Mouse (Mus musculus) ovary, postnatal 36 days (tissue): ENCODE data around the gene Sptlc2.

Experiments
- DNase-seq: peaks from one replicate; pipeline ENCODE4 v3.0.0; 2022; ENCODE audit warnings: low spot score, mixed read lengths

The Sptlc2 gene

DNA sequence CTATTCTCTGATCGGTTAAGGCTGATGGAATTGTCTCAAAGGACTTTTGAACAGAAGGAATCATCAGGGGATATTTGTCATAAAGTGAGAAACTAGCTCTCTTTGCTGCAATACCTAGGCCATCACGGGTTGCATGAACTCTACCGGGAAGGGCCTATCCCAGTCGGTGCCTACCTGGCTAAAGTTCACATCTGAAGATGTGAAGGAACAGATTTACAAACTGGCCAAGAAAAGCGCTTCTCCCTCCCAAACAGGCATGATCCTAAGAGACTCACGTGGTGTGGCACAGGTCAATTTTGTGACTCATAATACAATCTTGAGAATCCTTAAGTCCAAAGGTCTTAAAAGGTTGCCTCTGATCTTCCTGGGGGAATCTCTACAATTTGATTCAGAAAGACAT lies 6.2 kb upstream of the Sptlc2 start:
- no peak for DNase-seq

DNA sequence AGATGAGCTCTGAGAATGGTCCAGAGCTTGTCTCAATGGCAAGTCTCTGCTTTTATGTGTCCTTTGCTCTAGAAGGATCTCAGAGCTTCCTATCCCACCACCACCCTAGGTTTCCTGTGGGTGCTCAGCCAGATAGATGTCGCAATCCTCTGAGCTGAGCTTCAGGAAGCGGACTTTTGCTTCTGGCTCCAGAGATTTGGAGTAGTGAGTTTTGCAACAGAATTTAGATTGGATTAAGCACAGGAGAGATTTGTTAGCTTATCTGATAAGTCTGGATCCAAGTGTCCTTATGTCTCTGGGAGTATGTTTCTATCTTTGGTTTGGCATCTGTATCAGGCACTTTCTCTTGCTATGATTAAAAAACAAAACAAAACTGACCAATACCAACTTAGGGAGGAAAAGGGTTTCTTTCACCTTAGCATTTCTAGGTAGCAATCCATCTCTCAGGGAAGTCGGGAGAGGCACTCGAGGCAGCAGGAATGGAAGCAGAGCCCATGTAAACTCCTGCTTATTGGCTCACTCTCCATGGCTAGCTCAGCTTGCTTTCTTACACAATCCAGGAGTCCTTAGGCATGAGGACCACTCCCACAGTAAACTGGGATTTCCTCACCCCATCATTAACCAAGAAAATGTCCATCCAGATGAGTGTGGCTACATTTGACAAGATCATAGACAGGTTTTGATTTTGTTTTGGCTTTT lies 5.4 kb upstream of the Sptlc2 start:
- DNase-seq = no peak

DNA sequence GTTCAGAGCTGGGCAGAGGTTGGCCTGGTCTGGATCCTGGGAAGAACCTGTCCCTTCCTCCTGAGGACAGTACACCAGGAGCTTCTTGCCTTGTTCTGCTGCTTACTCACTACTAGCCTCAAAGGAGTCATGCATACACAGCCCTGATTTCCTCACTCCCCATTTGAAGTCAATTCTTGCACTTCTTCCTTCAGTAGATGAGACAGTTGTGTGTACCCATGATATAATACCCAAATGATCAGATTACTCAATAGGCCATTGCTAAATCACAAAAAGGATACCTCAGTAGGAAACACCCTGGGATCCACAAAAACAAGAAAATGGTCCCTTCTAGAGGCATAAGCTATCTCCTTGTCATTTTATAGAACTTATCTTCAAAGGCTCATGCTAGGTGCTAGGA lies 3.2 kb upstream of the Sptlc2 start:
- DNase-seq = no peak

DNA sequence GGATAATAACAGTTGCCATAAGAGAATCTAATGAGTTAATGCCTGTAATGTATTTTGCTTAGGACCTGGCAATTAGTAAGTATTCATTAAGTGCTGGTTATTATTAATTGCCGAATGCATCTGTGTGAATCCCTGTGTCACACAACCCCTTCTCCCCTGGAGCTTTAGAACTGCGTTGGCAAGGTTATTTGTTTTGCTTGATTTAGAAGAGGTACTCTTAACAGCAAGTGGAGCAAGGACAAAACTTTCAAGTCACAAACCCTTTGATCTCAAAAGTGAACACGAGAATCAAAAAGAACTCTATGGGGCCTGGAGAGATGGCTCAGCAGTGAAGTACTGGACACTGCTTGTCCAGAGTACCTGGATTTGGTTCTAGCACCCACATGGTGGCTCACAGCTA lies 1.1 kb upstream of the Sptlc2 start:
- no peak for DNase-seq

DNA sequence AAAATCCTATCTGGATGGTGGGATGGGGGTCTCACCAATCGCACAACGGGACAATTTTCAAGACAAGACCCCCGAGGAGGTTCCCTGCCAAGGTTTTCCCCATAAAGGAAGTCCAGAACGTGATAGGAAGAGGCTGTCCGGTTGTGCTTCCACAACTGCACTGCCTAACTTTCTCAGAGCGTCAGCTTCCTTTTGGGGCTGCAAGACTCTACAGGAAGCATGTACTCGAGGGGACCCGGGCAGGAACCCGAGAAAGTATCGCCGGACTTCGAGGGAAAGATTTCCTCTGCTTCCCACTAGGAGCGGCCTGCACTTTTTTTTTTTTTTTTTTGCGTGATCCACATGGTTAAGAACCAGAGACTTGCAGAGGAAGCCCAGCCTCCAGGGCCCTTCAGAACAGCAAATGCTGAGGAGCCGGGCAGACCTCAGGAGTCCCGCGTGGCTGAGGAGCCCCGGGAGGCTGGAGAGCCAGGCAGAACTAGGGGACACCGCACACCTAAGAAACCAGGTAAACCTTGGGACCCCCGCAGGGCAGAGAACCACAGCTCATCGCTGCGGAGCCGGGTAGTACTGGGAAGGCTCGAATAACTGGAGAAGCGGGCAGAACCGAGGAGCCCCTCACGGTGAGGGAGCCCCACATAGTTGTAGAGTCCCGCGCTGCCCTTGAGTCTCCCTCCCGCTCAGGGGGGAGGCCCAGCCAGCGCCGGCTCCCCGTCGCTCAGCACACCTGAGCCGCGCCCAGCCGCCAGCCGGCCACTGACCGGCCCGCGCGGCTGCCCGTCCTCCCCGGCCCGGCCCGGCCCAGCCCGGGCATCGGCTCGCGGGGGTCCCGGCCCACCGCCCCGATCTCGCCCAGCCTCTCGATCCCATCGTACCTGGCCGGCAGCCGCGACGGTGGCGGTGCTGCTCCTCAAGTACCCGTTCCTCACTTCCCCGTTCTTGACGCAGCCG lies 709 bp downstream of the Sptlc2 start:
- DNase-seq = peak; percentile 34

DNA sequence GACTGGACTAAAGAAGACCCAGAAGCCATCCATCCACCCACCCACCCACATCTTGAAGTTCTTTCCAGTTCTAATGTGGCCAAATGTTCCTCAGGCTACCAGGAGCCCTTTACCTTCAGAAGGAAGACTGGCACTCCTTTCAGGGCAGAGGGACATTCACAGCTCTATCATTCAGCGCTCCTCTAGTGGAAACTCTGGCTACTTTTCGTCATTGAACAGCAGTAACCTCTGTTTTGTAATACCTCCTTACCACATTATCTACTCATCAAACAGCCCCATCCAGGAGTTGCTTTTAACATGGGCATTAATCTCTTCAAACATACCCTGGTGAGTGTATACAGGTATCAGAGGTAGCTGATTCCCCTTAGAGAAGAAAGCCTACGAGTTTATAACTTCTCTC lies 3.1 kb downstream of the Sptlc2 start:
- no peak for DNase-seq

GRCm38 (mm10) chr12:87381380-87381682 lies 6.8 kb downstream of the Sptlc2 start:
- DNase-seq = no peak

DNA sequence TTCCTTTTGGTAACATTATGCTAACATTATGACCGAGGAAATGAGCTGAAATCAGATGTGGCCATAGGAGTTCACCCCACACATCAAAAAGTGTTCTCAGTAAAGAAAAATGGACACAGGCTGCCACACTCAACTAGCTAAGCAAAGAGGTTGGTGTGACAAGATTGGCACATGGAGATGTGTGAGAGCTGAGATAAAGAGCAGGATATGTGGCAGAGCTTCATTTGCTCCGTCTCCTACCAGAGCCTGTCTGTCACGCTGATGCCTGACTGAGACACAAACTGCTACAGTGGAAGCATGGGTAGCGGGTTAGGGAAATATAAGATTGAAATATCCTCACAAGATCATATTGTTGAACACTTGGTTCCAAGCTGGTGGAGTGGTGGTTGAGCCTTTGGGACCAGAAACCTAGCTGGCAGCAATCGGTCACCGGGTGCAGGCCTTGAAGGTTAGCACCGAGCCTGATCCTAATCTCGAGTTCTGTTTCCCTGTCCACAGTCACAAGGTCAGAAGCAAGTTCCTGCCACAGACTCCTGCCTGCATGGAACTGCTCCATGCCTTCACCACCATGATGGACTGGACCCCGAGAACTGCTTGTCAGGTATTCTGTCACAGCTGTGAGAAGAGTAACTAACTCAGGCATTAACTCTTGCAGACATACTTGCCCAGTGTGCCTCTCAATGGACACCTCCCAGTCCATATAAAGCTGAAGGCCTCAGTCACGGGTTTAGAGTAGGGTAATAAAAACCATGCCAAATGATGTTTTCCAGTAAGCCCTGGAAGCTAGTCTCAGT lies 7.4 kb downstream of the Sptlc2 start:
- DNase-seq = no peak

GRCm38 (mm10) chr12:87379496-87379895 lies 8.7 kb downstream of the Sptlc2 start:
- no peak for DNase-seq

GRCm38 (mm10) chr12:87374159-87374558 lies 14.0 kb downstream of the Sptlc2 start:
- no peak for DNase-seq

DNA sequence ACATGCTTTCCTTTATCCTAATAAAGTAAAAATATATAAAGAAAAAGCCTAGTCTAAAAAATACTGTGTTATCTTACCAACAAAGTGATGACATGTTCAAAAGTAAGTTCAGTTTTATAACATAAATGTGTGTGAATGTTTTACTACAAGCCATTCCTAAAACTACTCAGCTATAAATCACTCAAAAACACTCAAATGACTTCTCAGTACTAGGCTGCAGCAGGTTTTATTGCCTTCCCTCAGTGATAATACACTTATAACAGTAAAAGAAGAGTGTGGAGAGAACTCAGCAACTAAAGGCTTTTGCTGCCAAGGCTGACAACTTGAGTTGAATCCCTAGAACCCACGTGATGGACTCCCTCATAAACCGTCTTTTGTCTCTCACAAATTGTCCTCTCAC lies 18.8 kb downstream of the Sptlc2 start:
- no peak for DNase-seq

GRCm38 (mm10) chr12:87368092-87368491 lies 20.1 kb downstream of the Sptlc2 start:
- no peak for DNase-seq

DNA sequence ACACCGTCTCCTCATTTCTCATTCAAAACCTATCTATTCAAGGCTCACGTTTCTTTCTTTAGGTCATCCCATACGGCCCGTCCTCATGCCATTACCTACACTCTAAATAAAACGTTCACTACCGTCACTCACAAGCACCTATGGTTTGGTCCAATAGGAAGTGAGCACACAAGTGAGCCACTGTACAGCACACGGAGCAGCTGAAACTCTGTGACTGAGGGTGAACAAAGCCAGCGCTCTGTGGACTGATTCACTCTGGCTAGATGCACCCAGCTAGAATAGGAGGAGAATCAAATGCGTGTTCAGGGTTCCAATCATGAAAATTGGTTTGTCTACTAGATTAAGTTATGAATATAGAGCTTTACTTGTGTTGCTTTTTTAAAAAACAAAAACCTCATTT lies 22.5 kb downstream of the Sptlc2 start:
- no peak for DNase-seq

DNA sequence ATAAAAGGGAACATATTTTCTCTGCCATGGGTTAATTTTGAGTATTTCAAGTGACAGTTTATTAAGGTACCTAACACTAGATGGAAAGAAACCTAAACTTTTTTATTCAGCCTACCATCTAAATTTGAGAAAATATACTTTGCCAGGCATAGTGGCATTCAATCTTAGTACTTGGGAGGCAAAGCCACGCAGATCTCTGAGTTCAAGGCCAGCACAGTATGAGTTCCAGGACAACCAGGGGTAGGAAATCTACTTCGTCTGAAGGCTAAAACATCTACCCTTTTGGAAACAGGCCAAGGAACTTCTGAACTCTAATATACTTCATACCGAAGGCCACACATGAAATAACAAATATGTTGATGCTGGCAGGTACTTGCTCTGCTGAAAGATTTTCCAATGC lies 26.0 kb downstream of the Sptlc2 start:
- DNase-seq = no peak

DNA sequence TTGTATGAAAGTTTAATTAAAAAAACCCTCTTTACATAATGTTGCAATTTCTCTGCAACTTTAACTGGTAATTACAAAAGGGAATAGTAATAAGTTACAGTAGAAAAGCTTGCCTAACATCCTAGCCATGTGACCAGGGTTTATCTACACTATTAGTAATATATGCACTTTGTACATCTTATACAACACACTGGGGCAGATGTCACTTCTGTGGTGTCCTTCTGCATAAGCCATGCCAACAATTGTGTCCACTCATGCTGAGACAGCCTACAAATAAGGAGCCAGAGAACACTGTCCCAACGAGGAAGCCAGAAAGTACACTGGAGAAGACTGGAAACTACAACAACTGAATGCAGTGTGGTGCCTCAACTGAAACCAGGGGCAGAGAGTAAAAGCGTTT lies 40.1 kb downstream of the Sptlc2 start:
- DNase-seq = no peak

DNA sequence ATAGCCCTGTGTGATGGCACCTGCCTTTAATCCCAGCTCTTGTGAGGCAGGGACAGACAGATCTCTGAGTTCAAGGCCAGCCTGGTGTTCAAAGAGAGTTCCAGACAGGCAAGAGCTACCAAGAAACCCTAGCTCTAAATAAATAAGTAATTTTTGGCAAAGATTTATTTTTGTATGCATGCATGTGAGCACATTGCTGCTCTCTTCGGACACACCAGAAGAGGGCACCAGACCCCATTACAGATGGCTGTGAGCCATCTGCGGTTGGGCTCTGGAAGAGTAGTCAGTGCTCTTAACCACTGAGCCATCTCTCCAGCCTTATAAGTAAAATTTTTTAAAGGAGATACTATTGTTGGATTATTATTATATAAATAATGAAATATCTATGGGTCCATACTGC lies 40.6 kb downstream of the Sptlc2 start:
- DNase-seq = peak; percentile 15

- no peak for DNase-seq
Observed at GRCm38 (mm10) chr12:87343084-87343605, 45.0 kb downstream of the Sptlc2 start.

GRCm38 (mm10) chr12:87338082-87338481 lies 50.1 kb downstream of the Sptlc2 start:
- no peak for DNase-seq

DNA sequence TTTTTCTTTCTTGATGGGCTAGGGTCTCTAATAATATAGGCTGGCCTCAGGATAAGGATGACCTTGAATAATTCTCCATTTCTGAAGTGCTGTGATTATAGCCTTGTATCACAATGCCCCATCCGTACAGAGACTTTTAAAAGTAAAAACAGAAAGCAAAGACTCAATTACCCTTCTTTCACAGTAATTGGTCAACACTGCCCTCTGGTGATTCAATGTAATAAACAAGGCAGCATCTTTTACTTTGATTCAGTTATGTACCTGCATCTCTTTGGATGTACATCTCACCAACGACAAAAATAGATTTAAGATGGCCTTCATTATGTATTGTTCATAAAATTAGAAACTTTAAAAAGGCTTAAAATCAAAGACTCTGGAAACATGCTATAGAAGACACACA lies 53.3 kb downstream of the Sptlc2 start:
- DNase-seq = no peak

DNA sequence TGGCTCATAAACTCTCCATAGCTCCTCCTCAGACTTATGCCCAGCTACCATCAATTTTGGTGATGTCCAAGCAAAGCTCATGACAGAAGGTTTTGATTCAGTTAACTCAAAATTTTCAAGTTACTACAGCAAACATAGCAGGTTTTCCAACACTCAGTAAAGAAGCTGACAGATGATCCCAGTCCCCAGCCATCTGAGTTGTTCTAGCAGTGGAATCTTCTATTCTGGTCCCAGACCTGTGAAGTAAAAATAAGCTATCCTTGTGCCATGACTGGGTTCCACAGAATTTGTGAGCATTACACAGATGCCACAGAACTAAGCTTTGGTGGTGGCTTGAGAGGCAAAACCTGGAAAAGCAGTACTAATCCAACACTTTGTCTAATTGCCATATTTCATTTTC lies 54.4 kb downstream of the Sptlc2 start:
- no peak for DNase-seq

DNA sequence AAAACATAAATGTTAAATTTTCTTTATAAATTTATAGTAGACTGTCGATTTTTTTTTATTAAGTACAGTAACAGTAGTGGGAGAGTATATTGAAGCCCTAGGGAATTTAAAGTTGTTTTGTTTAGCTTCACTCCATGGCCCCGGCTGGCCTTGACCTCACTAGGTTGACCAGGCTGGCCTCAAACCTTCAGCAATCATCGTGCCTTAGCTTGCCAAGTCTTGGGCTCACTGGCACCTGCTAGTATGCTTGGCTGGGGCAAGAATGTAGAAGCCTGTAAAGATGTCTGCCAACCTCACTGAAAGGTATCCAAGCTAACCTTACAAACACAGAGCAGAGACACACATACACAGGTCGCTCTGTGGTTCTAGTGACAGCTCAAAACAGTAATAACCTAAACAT lies 55.6 kb downstream of the Sptlc2 start:
- DNase-seq = no peak

DNA sequence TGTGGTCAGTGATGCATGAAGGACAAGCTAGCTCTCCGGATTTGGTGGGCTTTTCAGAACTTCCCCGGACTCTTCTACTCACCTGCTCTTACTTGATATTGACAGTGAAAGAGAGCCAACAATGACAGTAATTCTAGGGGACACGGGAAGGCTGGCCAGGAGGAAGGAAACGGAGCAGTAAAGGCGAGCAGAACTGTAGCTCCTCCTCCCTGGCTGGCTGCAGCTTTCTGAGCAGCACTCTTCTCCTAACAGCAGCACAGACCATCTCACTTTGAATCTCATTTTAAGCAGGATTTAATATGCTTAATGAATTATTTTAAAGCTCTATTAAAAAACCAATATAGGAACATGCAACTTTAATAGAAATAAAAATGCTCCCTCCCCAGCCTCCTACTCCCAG lies 56.2 kb downstream of the Sptlc2 start:
- DNase-seq = no peak

GRCm38 (mm10) chr12:87331053-87331456 lies 57.1 kb downstream of the Sptlc2 start:
- no peak for DNase-seq
